Mouse (Mus musculus): ENCODE data around the gene Opalin. TPM values are rescaled to one million over a fixed set of nuclear protein-coding genes. Genes with fewer than 3 reads are reported as not detected.

Opalin gene
- total and polyA plus RNA-seq, 2 experiments from 2014 or later = not detected

- 78% methylated on average over 8 of the region's 8 CpGs for WGBS
- TF ChIP-seq CTCF (IDR thresholded peaks at IDR 0.05) = no peak
Observed at GRCm38 (mm10) chr19:41026551-41026950, 50.4 kb downstream of the Opalin start.

GRCm38 (mm10) chr19:41022244-41022643 is 54.7 kb downstream of the Opalin start:
- Histone ChIP-seq H3K9me3 (ENCODE audit: low read length) (no peaks in the 10 kb centered on the region), H3K9ac (replicated peaks; ENCODE audit: low read length, poor library complexity, severe bottlenecking) (no peak overlapping the region), H3K27me3 (ENCODE audit: insufficient read depth, low read length) (no peaks in the 10 kb centered on the region), H3K4me2 (ENCODE audit: low read depth, low read length, poor library complexity, severe bottlenecking) (no peak overlapping the region), H3K4me3 (ENCODE audit: low read depth, low read length) (no peak overlapping the region), H3K4me1 (ENCODE audit: insufficient read depth, low read length) (no peaks in the 10 kb centered on the region), H3K27ac (ENCODE audit: low read depth, low read length) (no peak overlapping the region), H3K36me3 (ENCODE audit: insufficient read depth, low read length) (no peaks in the 10 kb centered on the region)
- 69% methylated on average over 4 of the region's 4 CpGs for WGBS
- DNase-seq (ENCODE audit: low spot score) (peak; percentile 35), ATAC-seq (ENCODE audit: low FRiP score) (no peak)
- no peak for TF ChIP-seq CTCF (IDR thresholded peaks at IDR 0.05)

More at GRCm38 (mm10) chr19:41026551-41026950, 50.4 kb downstream of the Opalin start:
- H3K9ac ChIP-seq (replicated peaks; ENCODE audit: low read length, poor library complexity, severe bottlenecking) = no peak overlapping the region
- no peaks in the 10 kb centered on the region for H3K27me3 ChIP-seq (ENCODE audit: insufficient read depth, low read length)
- DNase-seq (ENCODE audit: low spot score) (no peak), ATAC-seq (ENCODE audit: low FRiP score) (no peak)
- no peaks in the 10 kb centered on the region for H3K36me3 ChIP-seq (ENCODE audit: insufficient read depth, low read length)
- no peaks in the 10 kb centered on the region for H3K4me1 ChIP-seq (ENCODE audit: insufficient read depth, low read length)
- H3K9me3 ChIP-seq (ENCODE audit: low read length) = no peaks in the 10 kb centered on the region
- no peak overlapping the region for H3K27ac ChIP-seq (ENCODE audit: low read depth, low read length)
- H3K4me2 ChIP-seq (ENCODE audit: low read depth, low read length, poor library complexity, severe bottlenecking) = no peak overlapping the region
- H3K4me3 ChIP-seq (ENCODE audit: low read depth, low read length) = no peak overlapping the region

GRCm38 (mm10) chr19:41020537-41020936 is 56.4 kb downstream of the Opalin start:
- DNase-seq (ENCODE audit: low spot score) = no peak
- no peak for ATAC-seq (ENCODE audit: low FRiP score)

GRCm38 (mm10) chr19:41019164-41019675 is 57.7 kb downstream of the Opalin start:
- no peak for ATAC-seq (ENCODE audit: low FRiP score)

More at GRCm38 (mm10) chr19:41020537-41020936, 56.4 kb downstream of the Opalin start:
- 67% methylated on average over 3 of the region's 3 CpGs for WGBS
- no peak for TF ChIP-seq CTCF (IDR thresholded peaks at IDR 0.05)
- Histone ChIP-seq H3K27ac (ENCODE audit: low read depth, low read length) (no peak overlapping the region), H3K4me2 (ENCODE audit: low read depth, low read length, poor library complexity, severe bottlenecking) (no peak overlapping the region), H3K9me3 (ENCODE audit: low read length) (no peaks in the 10 kb centered on the region), H3K4me3 (ENCODE audit: low read depth, low read length) (no peak overlapping the region), H3K9ac (replicated peaks; ENCODE audit: low read length, poor library complexity, severe bottlenecking) (no peak overlapping the region), H3K27me3 (ENCODE audit: insufficient read depth, low read length) (no peaks in the 10 kb centered on the region), H3K36me3 (ENCODE audit: insufficient read depth, low read length) (no peaks in the 10 kb centered on the region), H3K4me1 (ENCODE audit: insufficient read depth, low read length) (no peaks in the 10 kb centered on the region)

GRCm38 (mm10) chr19:41015951-41016716 is 60.8 kb downstream of the Opalin start:
- WGBS = 19% methylated on average over 14 of the region's 14 CpGs
- no peaks in the 10 kb centered on the region for H3K4me1 ChIP-seq (ENCODE audit: insufficient read depth, low read length)
- H3K9ac ChIP-seq (replicated peaks; ENCODE audit: low read length, poor library complexity, severe bottlenecking) = 0 out of 2 replicates have a peak overlapping the region, but pooled peaks have one; percentile 29
- H3K9me3 ChIP-seq (ENCODE audit: low read length) = no peaks in the 10 kb centered on the region
- TF ChIP-seq CTCF (IDR thresholded peaks at IDR 0.05) = peak; percentile 86
- no peak overlapping the region for H3K27ac ChIP-seq (ENCODE audit: low read depth, low read length)
- ATAC-seq (ENCODE audit: low FRiP score) (peak; percentile 68), DNase-seq (ENCODE audit: low spot score) (peak; percentile 84)
- H3K4me3 ChIP-seq (ENCODE audit: low read depth, low read length) = 0 out of 2 replicates have a peak overlapping the region, but pooled peaks have one; percentile 12
- H3K36me3 ChIP-seq (ENCODE audit: insufficient read depth, low read length) = no peaks in the 10 kb centered on the region
- no peaks in the 10 kb centered on the region for H3K27me3 ChIP-seq (ENCODE audit: insufficient read depth, low read length)
- H3K4me2 ChIP-seq (ENCODE audit: low read depth, low read length, poor library complexity, severe bottlenecking) = peak overlapping the region; percentile 44

More at GRCm38 (mm10) chr19:41019164-41019675, 57.7 kb downstream of the Opalin start:
- no peaks in the 10 kb centered on the region for H3K27me3 ChIP-seq (ENCODE audit: insufficient read depth, low read length)
- H3K9ac ChIP-seq (replicated peaks; ENCODE audit: low read length, poor library complexity, severe bottlenecking) = no peak overlapping the region
- no peak for TF ChIP-seq CTCF (IDR thresholded peaks at IDR 0.05)
- no peaks in the 10 kb centered on the region for H3K4me1 ChIP-seq (ENCODE audit: insufficient read depth, low read length)
- H3K36me3 ChIP-seq (ENCODE audit: insufficient read depth, low read length) = no peaks in the 10 kb centered on the region
- no peak overlapping the region for H3K4me2 ChIP-seq (ENCODE audit: low read depth, low read length, poor library complexity, severe bottlenecking)
- DNase-seq (ENCODE audit: low spot score) = no peak
- H3K27ac ChIP-seq (ENCODE audit: low read depth, low read length) = no peak overlapping the region
- H3K9me3 ChIP-seq (ENCODE audit: low read length) = no peaks in the 10 kb centered on the region
- 84% methylated on average over 5 of the region's 5 CpGs for WGBS
- no peak overlapping the region for H3K4me3 ChIP-seq (ENCODE audit: low read depth, low read length)

- no peak overlapping the region for H3K27ac ChIP-seq (ENCODE audit: low read depth, low read length)
- H3K4me2 ChIP-seq (ENCODE audit: low read depth, low read length, poor library complexity, severe bottlenecking) = peak overlapping the region; percentile 26
- H3K9me3 ChIP-seq (ENCODE audit: low read length) = no peaks in the 10 kb centered on the region
- ATAC-seq (ENCODE audit: low FRiP score) (no peak), DNase-seq (ENCODE audit: low spot score) (no peak)
- no peak for TF ChIP-seq CTCF (IDR thresholded peaks at IDR 0.05)
- no peaks in the 10 kb centered on the region for H3K27me3 ChIP-seq (ENCODE audit: insufficient read depth, low read length)
- peak overlapping the region; percentile 36; the same call in 1 of the 2 replicates for H3K9ac ChIP-seq (replicated peaks; ENCODE audit: low read length, poor library complexity, severe bottlenecking)
- no peaks in the 10 kb centered on the region for H3K36me3 ChIP-seq (ENCODE audit: insufficient read depth, low read length)
- peak overlapping the region; percentile 15; the same call in 1 of the 2 replicates for H3K4me3 ChIP-seq (ENCODE audit: low read depth, low read length)
- H3K4me1 ChIP-seq (ENCODE audit: insufficient read depth, low read length) = no peaks in the 10 kb centered on the region
- 15% methylated on average over 9 of the region's 9 CpGs for WGBS
Observed at GRCm38 (mm10) chr19:41014003-41014402, 62.9 kb downstream of the Opalin start.

Measured in midbrain, postnatal 0 days (tissue).